Mouse (Mus musculus) cerebellum, adult 2 months (tissue): ENCODE data around the gene Slc15a1. TPM values are rescaled to one million over a fixed set of nuclear protein-coding genes. Genes with fewer than 3 reads are reported as not detected.

Experiments
- DNase-seq, 2 experiments: peaks; one replicate each; pipeline ENCODE4 v3.0.0; 2021
- H3K27ac ChIP-seq: fragments of 200-500 bp; 2 replicates; pipeline ENCODE4 v1.5.1; 2012; ENCODE audit warnings: low read length, control low read depth, inconsistent platforms; ENCODE audit not compliant: insufficient read depth
- H3K27me3 ChIP-seq: fragments of 200-500 bp; 2 replicates; pipeline ENCODE4 v1.6.1; 2012; ENCODE audit warnings: inconsistent platforms, mild to moderate bottlenecking, low read length, moderate library complexity; ENCODE audit not compliant: control insufficient read depth, insufficient read depth
- H3K4me1 ChIP-seq: fragments of 200-500 bp; 2 replicates; pipeline ENCODE4 v1.6.1; 2011; ENCODE audit warnings: low read length; ENCODE audit not compliant: control insufficient read depth, insufficient read depth
- H3K4me3 ChIP-seq: fragments of 200-500 bp; replicated peaks from 2 replicates; pipeline ENCODE3; 2011; ENCODE audit warnings: mild to moderate bottlenecking, low read depth, low read length, control low read depth; ENCODE audit not compliant: insufficient read depth
- CTCF ChIP-seq: fragments of 200-500 bp; IDR thresholded peaks from 2 replicates; pipeline ENCODE4 v1.5.1; 2011; ENCODE audit warnings: low read depth, mild to moderate bottlenecking, control low read depth, low read length, moderate library complexity, borderline replicate concordance; ENCODE audit not compliant: insufficient read depth
- POLR2A ChIP-seq: fragments of 200-500 bp; IDR thresholded peaks from 2 replicates; pipeline ENCODE4 v1.6.1; 2011; ENCODE audit warnings: low read length, control low read depth, borderline replicate concordance; ENCODE audit not compliant: insufficient read depth
- WGBS: fragments of 180-500 bp; shearing (Covaris S2); methylation state at CpG from one replicate; pipeline ENCODE4 v1.1.7; 2018; 5-methylcytosine and 5-hydroxymethylcytosine counted together
- polyA plus RNA-seq: library from polyadenylated mRNA; depleted of rRNA; stranded (reverse); fragments of >200 nt; gene quantifications from 2 replicates; pipeline ENCODE4 v1.2.3, GENCODE M21; 2012

The Slc15a1 gene
- polyA plus RNA-seq, 1 experiment, result not detected

GRCm38 (mm10) chr14:121445194-121445593, 59.9 kb downstream of the Slc15a1 start:
- H3K27ac ChIP-seq, result no peak overlapping the region
- H3K27me3 ChIP-seq, result no peaks in the 10 kb centered on the region; the same call in 1 of the 2 replicates
- TF ChIP-seq POLR2A (no peak), CTCF (peak; percentile 52; the same call in 1 of the 2 replicates)
- H3K4me3 ChIP-seq, result no peak overlapping the region
- DNase-seq, result no peak
- 24% methylated on average over 8 of the region's 8 CpGs for WGBS
- H3K4me1 ChIP-seq, result no peaks in the 10 kb centered on the region

GRCm38 (mm10) chr14:121440807-121441206, 64.2 kb downstream of the Slc15a1 start:
- Histone ChIP-seq H3K27ac (no peak overlapping the region), H3K4me1 (no peaks in the 10 kb centered on the region), H3K4me3 (no peak overlapping the region), H3K27me3 (no peaks in the 10 kb centered on the region; the same call in 1 of the 2 replicates)
- 94% methylated on average over 6 of the region's 6 CpGs for WGBS
- TF ChIP-seq POLR2A (no peak), CTCF (no peak)
- DNase-seq, result no peak

GRCm38 (mm10) chr14:121437026-121437425, 68.0 kb downstream of the Slc15a1 start:
- H3K4me3 ChIP-seq, result no peak overlapping the region
- WGBS, result 73% methylated on average over 6 of the region's 6 CpGs
- DNase-seq, result no peak
- no peaks in the 10 kb centered on the region for H3K4me1 ChIP-seq
- H3K27ac ChIP-seq, result no peak overlapping the region
- TF ChIP-seq POLR2A, result no peak
- TF ChIP-seq CTCF, result no peak
- H3K27me3 ChIP-seq, result no peaks in the 10 kb centered on the region

- no peak for DNase-seq
- Histone ChIP-seq H3K4me3 (no peak overlapping the region), H3K27me3 (no peaks in the 10 kb centered on the region), H3K27ac (no peak overlapping the region), H3K4me1 (no peaks in the 10 kb centered on the region)
- TF ChIP-seq POLR2A, result no peak
- TF ChIP-seq CTCF, result no peak
- WGBS, result 96% methylated on average over 3 of the region's 3 CpGs
These were observed 68.6 kb downstream of the Slc15a1 start for GRCm38 (mm10) chr14:121436455-121436854.

GRCm38 (mm10) chr14:121435794-121436193, 69.3 kb downstream of the Slc15a1 start:
- Histone ChIP-seq H3K27ac (no peak overlapping the region), H3K4me1 (no peaks in the 10 kb centered on the region), H3K4me3 (no peak overlapping the region), H3K27me3 (no peaks in the 10 kb centered on the region)
- WGBS, result 60% methylated on average over 6 of the region's 6 CpGs
- no peak for TF ChIP-seq CTCF
- DNase-seq, result no peak

GRCm38 (mm10) chr14:121431261-121431660, 73.8 kb downstream of the Slc15a1 start:
- no peak for TF ChIP-seq CTCF
- TF ChIP-seq POLR2A, result no peak
- Histone ChIP-seq H3K27me3 (no peaks in the 10 kb centered on the region), H3K4me1 (no peaks in the 10 kb centered on the region), H3K4me3 (no peak overlapping the region), H3K27ac (no peak overlapping the region)
- WGBS, result 81% methylated on average over 7 of the region's 7 CpGs
- DNase-seq, result no peak

GRCm38 (mm10) chr14:121429854-121430535, 75.1 kb downstream of the Slc15a1 start:
- Histone ChIP-seq H3K27ac (no peak overlapping the region), H3K4me3 (no peak overlapping the region), H3K4me1 (no peaks in the 10 kb centered on the region), H3K27me3 (no peaks in the 10 kb centered on the region)
- no peak for DNase-seq
- TF ChIP-seq POLR2A (no peak), CTCF (no peak)
- 88% methylated on average over 17 of the region's 17 CpGs for whole genome bisulfite sequencing

- Histone ChIP-seq H3K27ac (no peak overlapping the region), H3K27me3 (no peaks in the 10 kb centered on the region), H3K4me1 (no peaks in the 10 kb centered on the region), H3K4me3 (no peak overlapping the region)
- WGBS, result 94% methylated on average over 4 of the region's 4 CpGs
- no peak for TF ChIP-seq POLR2A
- TF ChIP-seq CTCF, result no peak
- DNase-seq, result no peak
These were observed 76.9 kb downstream of the Slc15a1 start for GRCm38 (mm10) chr14:121428148-121428547.

GRCm38 (mm10) chr14:121426743-121427142, 78.3 kb downstream of the Slc15a1 start:
- no peak overlapping the region for H3K27ac ChIP-seq
- H3K4me1 ChIP-seq, result no peaks in the 10 kb centered on the region
- no peak for TF ChIP-seq POLR2A
- TF ChIP-seq CTCF, result no peak
- no peak overlapping the region for H3K4me3 ChIP-seq
- H3K27me3 ChIP-seq, result no peaks in the 10 kb centered on the region
- no peak for DNase-seq
